Mouse (Mus musculus): ENCODE measurements around the gene Zscan4b.
"Not testable (repeated sequence)": the region's sequence is repeated elsewhere in the genome, so short reads cannot be mapped to it uniquely, and the experiment has no call there.

Gene Zscan4b

GRCm38 (mm10) chr7:10904950-10905349, at the start of gene Zscan4b:
Zscan4b (minus strand) TSS chr7:10905050.
- DNase-seq, result not testable (repeated sequence)
